Mouse (Mus musculus): ENCODE data around the gene Cyren.

The Cyren gene

GRCm38 (mm10) chr6:34865711-34866593 lies 11.9 kb downstream of the Cyren start:
- DNase-seq: peak; percentile 34 to 45

- DNase-seq: no peak
Measured at GRCm38 (mm10) chr6:34865213-34865612, 12.6 kb downstream of the Cyren start.

- no peak for DNase-seq
Measured at GRCm38 (mm10) chr6:34863786-34864514, 13.9 kb downstream of the Cyren start.

GRCm38 (mm10) chr6:34862791-34863403 lies 15.0 kb downstream of the Cyren start, which contains the start of gene Tmem140:
TSS of gene Tmem140 (plus strand) at chr6:34863146.
- DNase-seq: peak; percentile 65 to 66

- DNase-seq: peak; percentile 54 to 57
Measured at GRCm38 (mm10) chr6:34862381-34862780, 15.5 kb downstream of the Cyren start.

- peak in 1 of 2 experiments; percentile 10 for DNase-seq
Measured at GRCm38 (mm10) chr6:34861546-34862053, 16.3 kb downstream of the Cyren start.

GRCm38 (mm10) chr6:34832352-34832751 lies 45.5 kb downstream of the Cyren start:
- no peak for DNase-seq

- DNase-seq: no peak
Measured at GRCm38 (mm10) chr6:34824406-34824805, 53.5 kb downstream of the Cyren start.

Data from B cell, adult 2 months (primary cell).